Mouse (Mus musculus) MEL (cell line): ENCODE data around the gene Ndufs2. TPM values are rescaled to one million over a fixed set of nuclear protein-coding genes. Genes with fewer than 3 reads are reported as not detected.

Experiments used
- DNase-seq: peaks from one replicate; pipeline ENCODE4 v3.0.0; 2011; ENCODE audit warnings: low read depth, low spot score
- H3K27ac ChIP-seq: 2 replicates; pipeline ENCODE4 v1.5.1; 2012; ENCODE audit warnings: low read depth, mild to moderate bottlenecking, control low read depth, low read length, moderate library complexity; ENCODE audit not compliant: control insufficient read depth
- H3K27me3 ChIP-seq, 2 experiments: fragments of 150-350 bp in 1 of 2; sonication (generic) in 1 of 2; 2 replicates each; pipeline ENCODE4 v1.6.1; 2012; ENCODE audit warnings: low read length in 2 of 2, mild to moderate bottlenecking in 2 of 2, improper control_type of control experiment in 1 of 2, moderate library complexity in 1 of 2; ENCODE audit not compliant: insufficient read depth in 2 of 2, control insufficient read depth in 1 of 2
- H3K36me3 ChIP-seq, 2 experiments: 2 replicates each; pipeline ENCODE4 v1.6.1; 2012 to 2014; ENCODE audit warnings: low read length in 2 of 2, improper control_type of control experiment in 1 of 2, inconsistent platforms in 1 of 2, mild to moderate bottlenecking in 1 of 2; ENCODE audit not compliant: insufficient read depth in 2 of 2, control insufficient read depth in 1 of 2
- H3K4me1 ChIP-seq, 2 experiments: fragments of 150-350 bp in 1 of 2; sonication (generic) in 1 of 2; 2 replicates each; pipeline ENCODE4 v1.6.1; 2012; ENCODE audit warnings: low read length in 2 of 2, improper control_type of control experiment in 1 of 2, mild to moderate bottlenecking in 1 of 2; ENCODE audit not compliant: insufficient read depth in 2 of 2, control insufficient read depth in 1 of 2
- H3K4me3 ChIP-seq, 2 experiments: fragments of 150-350 bp in 1 of 2; sonication (generic) in 1 of 2; 2 replicates each; pipeline ENCODE4 v1.5.1; 2012; ENCODE audit warnings: low read depth in 2 of 2, low read length in 2 of 2, mild to moderate bottlenecking in 2 of 2, moderate library complexity in 2 of 2, control low read depth in 1 of 2, improper control_type of control experiment in 1 of 2; ENCODE audit not compliant: control insufficient read depth in 1 of 2, insufficient read depth in 1 of 2
- H3K79me2 ChIP-seq: 2 replicates; pipeline ENCODE4 v1.6.1; 2012; ENCODE audit warnings: mild to moderate bottlenecking, low read length, moderate library complexity; ENCODE audit not compliant: control insufficient read depth, poor library complexity, insufficient read depth
- H3K9ac ChIP-seq: 2 replicates; pipeline ENCODE4 v1.6.1; 2012; ENCODE audit warnings: low read depth, mild to moderate bottlenecking, control low read depth, low read length, moderate library complexity; ENCODE audit not compliant: control insufficient read depth, poor library complexity, severe bottlenecking
- H3K9me3 ChIP-seq: fragments of 150-350 bp; sonication (generic); replicated peaks from 2 replicates; pipeline ENCODE4 v1.6.1; 2012; ENCODE audit warnings: mild to moderate bottlenecking, low read length, improper control_type of control experiment, moderate library complexity; ENCODE audit not compliant: insufficient read depth
- CHD1 ChIP-seq: IDR thresholded peaks from 2 replicates; pipeline ENCODE4 v1.6.1; 2012; ENCODE audit warnings: low read depth, mild to moderate bottlenecking, inconsistent platforms, low read length, improper control_type of control experiment
- CHD2 ChIP-seq: IDR thresholded peaks from 2 replicates; pipeline ENCODE4 v1.6.1; 2011; ENCODE audit warnings: low read length, improper control_type of control experiment
- ELF1 ChIP-seq: IDR thresholded peaks from 2 replicates; pipeline ENCODE4 v1.6.1; 2014; ENCODE audit warnings: low read depth, mild to moderate bottlenecking, inconsistent platforms, low read length, improper control_type of control experiment, moderate library complexity
- EP300 ChIP-seq, 2 experiments: IDR thresholded peaks; 2 replicates each; pipeline ENCODE4 v1.6.1; 2011; ENCODE audit warnings: improper control_type of control experiment in 2 of 2, low read length in 2 of 2, low read depth in 1 of 2, mild to moderate bottlenecking in 1 of 2
- GATA1 ChIP-seq: IDR thresholded peaks from 2 replicates; pipeline ENCODE4 v1.6.1; 2011; ENCODE audit warnings: low read depth, low read length, improper control_type of control experiment
- HCFC1 ChIP-seq: IDR thresholded peaks from 2 replicates; pipeline ENCODE4 v1.6.1; 2012; ENCODE audit warnings: low read depth, mild to moderate bottlenecking, inconsistent platforms, low read length, improper control_type of control experiment, moderate library complexity
- MAFK ChIP-seq: IDR thresholded peaks from 2 replicates; pipeline ENCODE4 v1.6.1; 2011; ENCODE audit warnings: low read depth, mild to moderate bottlenecking, low read length, improper control_type of control experiment, borderline replicate concordance
- MAX ChIP-seq: IDR thresholded peaks from 2 replicates; pipeline ENCODE4 v1.6.1; 2011; ENCODE audit warnings: low read length, improper control_type of control experiment
- MEF2A ChIP-seq: IDR thresholded peaks from 2 replicates; pipeline ENCODE4 v1.6.1; 2014; ENCODE audit warnings: low read depth, mild to moderate bottlenecking, inconsistent platforms, low read length, improper control_type of control experiment; ENCODE audit not compliant: poor library complexity, insufficient replicate concordance, severe bottlenecking; ENCODE audit errors: extremely low read depth
- MYB ChIP-seq: IDR thresholded peaks from 2 replicates; pipeline ENCODE4 v1.6.1; 2011; ENCODE audit warnings: mild to moderate bottlenecking, low read depth, low read length, improper control_type of control experiment
- NRF1 ChIP-seq: IDR thresholded peaks from 2 replicates; pipeline ENCODE4 v1.6.1; 2014; ENCODE audit warnings: low read depth, mild to moderate bottlenecking, inconsistent platforms, low read length, improper control_type of control experiment, moderate library complexity; ENCODE audit not compliant: poor library complexity, insufficient read depth, severe bottlenecking
- POLR2A ChIP-seq, 2 experiments: IDR thresholded peaks; 2 replicates each; pipeline ENCODE4 v1.6.1; 2011 to 2012; ENCODE audit warnings: low read length in 2 of 2, mild to moderate bottlenecking in 2 of 2, control low read depth in 1 of 2, improper control_type of control experiment in 1 of 2, low read depth in 1 of 2, moderate library complexity in 1 of 2; ENCODE audit not compliant: control insufficient read depth in 1 of 2, insufficient read depth in 1 of 2, poor library complexity in 1 of 2
- POLR2AphosphoS2 ChIP-seq: IDR thresholded peaks from 2 replicates; pipeline ENCODE4 v1.6.1; 2011; ENCODE audit warnings: low read length, improper control_type of control experiment
- SMC3 ChIP-seq: IDR thresholded peaks from 2 replicates; pipeline ENCODE4 v1.6.1; 2011; ENCODE audit warnings: low read depth, low read length, improper control_type of control experiment
- TBP ChIP-seq: IDR thresholded peaks from 2 replicates; pipeline ENCODE4 v1.8.0; 2011; ENCODE audit warnings: low read depth, low read length, improper control_type of control experiment
- ZC3H11A ChIP-seq: IDR thresholded peaks from 2 replicates; pipeline ENCODE4 v1.6.1; 2012; ENCODE audit warnings: low read depth, mild to moderate bottlenecking, inconsistent platforms, low read length, improper control_type of control experiment
- ZKSCAN1 ChIP-seq: IDR thresholded peaks from 2 replicates; pipeline ENCODE4 v1.6.1; 2012; ENCODE audit warnings: low read depth, mild to moderate bottlenecking, inconsistent platforms, low read length, improper control_type of control experiment, moderate library complexity
- ZMIZ1 ChIP-seq: IDR thresholded peaks from 2 replicates; pipeline ENCODE4 v1.6.1; 2012; ENCODE audit warnings: low read depth, mild to moderate bottlenecking, inconsistent platforms, low read length, improper control_type of control experiment, moderate library complexity
- polyA plus RNA-seq, 2 experiments: library from polyadenylated mRNA; stranded (reverse) in 1 of 2; unstranded in 1 of 2; fragments of >175 nt in 1 of 2; fragments of >200 nt in 1 of 2; gene quantifications; 2 replicates each; pipeline versions ENCODE4 v1.2.1 to v1.2.4; 2012; ENCODE audit warnings: low replicate concordance in 2 of 2, low read depth in 1 of 2; ENCODE audit not compliant: insufficient read length in 2 of 2, insufficient read depth in 1 of 2, missing spikeins in 1 of 2
- total RNA-seq: library from RNA; depleted of rRNA; stranded (reverse); fragments of 300-350 nt; gene quantifications from 2 replicates; pipeline ENCODE4 v1.2.3, GENCODE M21; 2012

Gene Ndufs2
- total and polyA plus RNA-seq, 3 experiments = 169 to 415 (median 292) TPM

- H3K27me3 ChIP-seq = peaks cover 0 to 3% of the 10 kb centered on the region in 2 experiments; a peak in 1 of 4 replicates
- H3K4me1 ChIP-seq = peaks cover 0 to 9% of the 10 kb centered on the region in 2 experiments; a peak in 2 of 4 replicates
- H3K9ac ChIP-seq = no peak overlapping the region
- no peaks in the 10 kb centered on the region for H3K79me2 ChIP-seq
- no peaks in the 10 kb centered on the region for H3K36me3 ChIP-seq
- no peak overlapping the region for H3K4me3 ChIP-seq
- no peak for TF ChIP-seq NRF1
- no peak for TF ChIP-seq ZMIZ1
- TF ChIP-seq HCFC1 = no peak
- TF ChIP-seq EP300 (IDR thresholded peaks at IDR 0.05; ENCODE audit: low read depth in 1 of 2, low read length in 2 of 2) = no peak
- TF ChIP-seq TBP = no peak
- TF ChIP-seq SMC3 = no peak
- no peak for TF ChIP-seq MYB
- TF ChIP-seq MAX = no peak
- TF ChIP-seq GATA1 = no peak
- no peak for TF ChIP-seq MEF2A
- no peak for TF ChIP-seq MAFK
- TF ChIP-seq POLR2A (IDR thresholded peaks at IDR 0.05; ENCODE audit: control insufficient read depth in 1 of 2, insufficient read depth in 1 of 2, low read depth in 1 of 2, low read length in 2 of 2, poor library complexity in 1 of 2) = no peak
- no peak for TF ChIP-seq ELF1
- TF ChIP-seq CHD2 = no peak
- no peak for TF ChIP-seq ZC3H11A
- no peak for TF ChIP-seq CHD1
- TF ChIP-seq POLR2AphosphoS2 = no peak
- DNase-seq = no peak
- no peak overlapping the region for H3K27ac ChIP-seq
- no peaks in the 10 kb centered on the region for H3K9me3 ChIP-seq
Observed at GRCm38 (mm10) chr1:171252415-171252814, 1.2 kb upstream of the Ndufs2 start.

DNA sequence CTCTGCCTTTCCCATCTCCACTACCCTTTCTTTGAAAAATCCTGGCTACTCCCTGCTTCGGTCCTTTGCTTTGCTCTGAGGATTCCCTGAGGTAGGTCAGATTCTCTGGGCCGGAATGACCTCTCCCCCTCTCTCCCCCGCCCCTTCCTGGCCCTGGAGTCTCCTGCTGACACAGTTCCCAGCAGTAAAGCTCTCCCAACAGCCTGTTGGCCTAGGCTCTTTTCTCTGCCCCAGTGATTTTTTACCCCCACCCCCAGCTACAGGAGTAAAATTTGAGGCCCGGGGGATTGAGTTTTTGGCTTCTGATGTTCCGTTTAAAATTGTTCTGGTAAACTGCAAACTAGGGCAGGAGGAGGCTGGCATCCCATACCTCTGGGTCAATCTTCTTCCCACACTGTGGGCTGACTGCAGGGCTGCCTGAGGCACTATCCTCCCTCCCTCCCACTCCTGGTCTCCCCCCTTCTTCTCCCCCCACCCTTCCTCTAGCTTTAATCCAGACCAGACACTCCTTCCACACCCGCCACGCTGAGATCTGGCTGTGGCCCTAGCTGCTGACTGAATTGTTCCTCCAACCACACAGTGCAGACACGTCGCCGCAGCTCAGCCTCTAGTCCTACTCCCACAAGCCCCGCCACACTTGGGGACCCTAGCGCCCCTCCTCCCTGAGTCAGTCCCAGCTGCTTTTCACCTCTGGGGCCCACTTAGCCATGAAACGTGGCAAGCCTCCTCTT, 571 bp upstream of the Ndufs2 start:
- Histone ChIP-seq H3K9me3 (no peaks in the 10 kb centered on the region), H3K27me3 (peaks cover 0 to 3% of the 10 kb centered on the region in 2 experiments; a peak in 1 of 4 replicates), H3K36me3 (no peaks in the 10 kb centered on the region), H3K27ac (no peak overlapping the region), H3K9ac (no peak overlapping the region), H3K4me3 (no peak overlapping the region), H3K4me1 (peaks cover 0 to 9% of the 10 kb centered on the region in 2 experiments; a peak in 2 of 4 replicates), H3K79me2 (peaks cover 1% of the 10 kb centered on the region; the same call in 1 of the 2 replicates)
- TF ChIP-seq MAFK = no peak
- TF ChIP-seq HCFC1 = no peak
- TF ChIP-seq ZKSCAN1 = no peak
- TF ChIP-seq MAX = no peak
- no peak for DNase-seq
